Mouse (Mus musculus) frontal cortex, adult (tissue): ENCODE results near the gene Prmt3.

Source experiments
- ATAC-seq: cut with Nextera tagmentation; 2 replicates; pipeline ENCODE4 v1.9.2; 2017; ENCODE audit warnings: mild to moderate bottlenecking, moderate library complexity, mixed read lengths; ENCODE audit not compliant: low TSS enrichment

The Prmt3 gene

DNA sequence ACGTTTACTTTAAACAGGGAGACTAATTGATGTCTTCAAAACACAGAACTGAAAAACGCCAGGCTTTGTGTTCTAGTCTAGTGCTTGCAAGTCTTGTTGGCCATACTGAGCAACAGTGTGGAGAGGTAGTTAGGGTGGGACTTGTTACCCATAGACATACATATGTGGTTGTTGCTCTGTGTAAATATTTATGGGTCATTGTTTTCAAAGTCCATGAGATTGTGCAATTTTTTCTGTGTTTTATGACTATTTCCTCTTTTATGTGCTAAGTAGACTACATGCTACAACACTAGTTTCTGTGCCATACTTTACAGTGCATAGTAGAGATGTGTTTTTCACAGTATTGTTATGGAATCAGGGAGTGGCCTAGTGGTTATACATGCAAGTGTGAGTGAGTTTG, 16.2 kb downstream of the Prmt3 start:
- no peak for ATAC-seq

DNA sequence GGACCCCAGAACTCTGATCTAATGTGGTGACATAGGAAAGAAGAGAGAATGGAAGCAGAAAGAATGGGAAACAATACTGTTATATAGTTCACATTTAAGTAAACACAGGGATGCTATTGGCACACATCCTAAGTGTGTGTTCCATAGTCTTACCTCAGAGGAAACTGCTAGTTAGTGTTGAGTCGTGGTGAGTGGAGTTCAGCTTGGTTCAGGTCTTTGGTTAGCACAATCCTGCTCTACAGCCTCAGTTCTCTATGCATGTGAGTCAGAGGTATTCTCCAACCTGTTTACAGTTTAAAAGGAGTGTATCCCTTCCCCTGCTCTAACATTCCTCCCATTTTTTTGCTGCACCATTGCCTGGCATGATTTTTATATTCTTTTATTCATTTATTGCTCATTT, 19.0 kb downstream of the Prmt3 start:
- ATAC-seq = no peak

DNA sequence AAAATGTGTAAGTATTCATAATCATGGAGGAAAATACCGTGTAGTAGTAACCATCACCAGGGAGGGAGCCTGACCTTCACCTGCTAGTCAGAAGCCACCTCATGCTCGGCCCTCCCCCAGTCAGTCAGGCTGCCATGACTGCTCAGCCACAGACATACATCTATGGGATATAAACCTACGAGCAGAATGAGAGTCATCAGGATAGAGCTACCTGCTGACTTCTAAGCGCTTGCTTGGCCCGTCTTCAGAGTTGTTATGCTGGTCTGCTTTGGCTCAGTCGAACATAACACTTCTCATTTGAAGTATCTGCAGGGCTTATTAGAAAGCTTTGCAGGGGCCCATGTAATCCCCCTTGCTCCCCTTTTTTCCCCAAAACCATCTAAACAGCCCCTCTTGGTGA, 25.4 kb downstream of the Prmt3 start:
- ATAC-seq = no peak

DNA sequence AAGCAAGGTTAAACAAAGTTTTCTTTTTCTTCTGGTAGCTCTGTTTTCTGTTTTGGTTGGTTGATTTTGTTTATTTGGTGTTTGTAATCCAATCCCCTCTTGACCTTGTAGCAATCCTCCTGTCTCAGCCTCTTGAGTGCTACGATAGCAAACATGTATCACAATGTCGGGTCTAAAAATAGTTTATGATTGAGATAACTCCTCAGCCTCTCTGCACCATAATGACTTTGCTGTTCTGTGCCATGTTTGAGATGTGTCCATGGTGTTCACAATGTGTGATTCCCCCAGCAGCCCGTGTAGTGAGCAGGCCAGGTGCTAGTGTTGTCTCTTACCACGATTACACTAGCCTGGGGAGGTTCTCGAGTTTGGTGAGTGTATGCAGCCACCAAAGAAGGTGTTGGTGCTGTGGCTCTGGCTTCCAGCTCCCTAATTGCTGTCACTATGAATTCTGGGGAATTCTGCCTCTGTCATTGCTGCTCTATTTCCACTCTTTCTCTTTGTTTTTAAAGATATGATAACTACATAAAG, 26.6 kb downstream of the Prmt3 start:
- no peak for ATAC-seq

DNA sequence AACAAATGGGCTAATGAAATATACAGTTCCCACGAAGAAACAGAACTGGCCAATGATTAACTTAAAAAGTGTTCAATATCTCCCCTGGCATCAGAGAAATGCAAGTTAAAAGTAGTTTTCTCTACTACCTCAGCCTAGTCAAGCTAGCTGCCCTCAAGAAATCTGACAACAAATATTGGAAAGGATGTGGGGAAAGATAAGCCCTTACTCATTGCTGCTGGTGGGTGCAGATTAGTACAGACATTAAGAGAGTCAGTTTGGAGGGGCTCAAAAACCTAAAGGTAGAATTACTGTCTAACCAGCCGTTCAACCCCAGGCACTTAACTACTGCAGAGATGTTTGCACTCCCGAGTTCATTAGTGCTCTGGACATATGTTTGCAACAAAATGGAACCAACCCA, 27.5 kb downstream of the Prmt3 start:
- no peak for ATAC-seq

DNA sequence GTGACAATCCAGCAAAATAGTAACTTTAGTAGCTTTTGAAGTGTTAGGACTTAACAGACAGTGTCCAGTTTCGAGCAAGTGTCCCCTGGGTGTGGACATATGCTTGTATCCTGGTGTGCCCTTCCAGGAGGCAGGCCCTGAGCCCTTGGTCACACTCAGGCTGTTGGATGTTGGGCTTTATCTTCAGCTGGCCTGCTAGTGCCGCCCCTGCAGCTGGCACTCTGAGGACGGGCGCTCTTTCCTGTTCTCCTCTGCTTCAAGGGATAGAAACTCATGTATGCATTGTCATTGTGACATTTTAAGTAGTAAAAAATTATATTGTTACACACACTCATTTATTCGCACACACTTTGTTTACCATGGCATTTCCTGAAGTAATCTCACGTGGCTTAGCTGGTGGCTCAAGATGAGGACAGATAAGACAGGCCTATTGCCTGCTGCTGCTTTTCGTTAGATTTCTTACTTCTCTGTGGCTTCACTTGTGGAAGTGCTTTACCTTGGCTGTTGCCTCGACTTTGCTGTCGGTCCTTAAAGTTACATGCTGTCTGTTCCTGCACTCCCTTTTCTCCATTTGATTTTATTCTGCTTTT, 29.0 kb downstream of the Prmt3 start:
- ATAC-seq = no peak

GRCm38 (mm10) chr7:49807846-49808622, 29.9 kb downstream of the Prmt3 start:
- no peak for ATAC-seq

GRCm38 (mm10) chr7:49809100-49809499, 31.0 kb downstream of the Prmt3 start:
- no peak for ATAC-seq

DNA sequence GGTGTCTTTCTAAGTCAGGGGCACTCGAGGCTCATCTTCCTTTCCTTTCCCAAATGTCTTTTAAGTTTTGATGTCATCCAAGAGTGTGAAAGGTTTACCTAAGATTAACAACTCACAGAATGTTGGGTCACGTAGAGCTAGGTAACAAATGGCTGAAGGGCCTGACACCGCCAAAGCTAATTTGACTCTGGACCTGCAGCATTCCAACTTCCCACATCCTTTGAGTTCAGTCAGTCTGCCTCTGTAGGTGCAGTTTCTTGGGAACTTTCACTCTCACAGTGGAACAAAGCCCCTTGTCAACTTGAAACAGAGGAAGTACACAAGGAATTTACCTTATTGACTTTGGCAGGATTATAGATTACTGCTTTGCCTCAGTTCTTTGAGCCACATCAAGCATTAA, 31.4 kb downstream of the Prmt3 start:
- ATAC-seq = no peak

GRCm38 (mm10) chr7:49811346-49811745, 33.2 kb downstream of the Prmt3 start:
- ATAC-seq = peak; percentile 73

DNA sequence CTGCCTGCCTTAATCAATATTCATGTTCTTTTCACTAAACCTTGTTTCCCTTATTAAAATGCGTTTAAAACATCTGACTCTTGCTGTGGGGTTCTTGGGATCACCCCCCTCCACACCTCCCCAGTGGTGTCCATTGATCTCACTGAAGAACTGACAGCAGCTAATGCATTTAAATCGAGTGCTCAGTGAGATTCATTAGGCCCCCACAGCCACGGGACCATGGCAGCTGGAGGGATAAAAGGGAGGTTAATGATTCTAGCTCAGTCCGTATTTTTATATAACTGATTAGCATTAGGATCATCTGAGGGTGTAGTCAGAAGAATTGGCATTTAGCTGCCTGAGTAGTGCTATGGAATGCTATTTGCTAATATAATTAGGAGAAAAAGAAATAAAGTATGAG, 41.2 kb downstream of the Prmt3 start:
- no peak for ATAC-seq

DNA sequence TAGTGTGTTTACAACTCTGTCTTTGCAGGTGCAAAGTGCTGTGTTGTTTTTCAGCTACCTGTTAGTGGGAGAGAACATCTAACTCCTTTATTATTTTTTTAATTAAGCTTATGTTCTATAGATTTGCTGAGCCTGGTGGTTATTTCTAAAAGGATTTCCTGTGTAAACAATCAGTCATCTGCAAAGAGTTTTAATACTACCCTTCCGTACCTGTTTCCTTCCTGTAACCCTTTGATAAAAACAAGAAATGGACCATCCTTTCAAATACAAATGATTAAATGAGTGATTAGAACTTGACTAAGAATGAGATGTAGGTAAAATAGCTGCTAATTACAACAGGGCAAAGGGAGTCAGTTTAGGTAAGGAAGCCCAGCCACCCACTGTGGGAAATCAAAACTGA, 43.2 kb downstream of the Prmt3 start:
- ATAC-seq = no peak

DNA sequence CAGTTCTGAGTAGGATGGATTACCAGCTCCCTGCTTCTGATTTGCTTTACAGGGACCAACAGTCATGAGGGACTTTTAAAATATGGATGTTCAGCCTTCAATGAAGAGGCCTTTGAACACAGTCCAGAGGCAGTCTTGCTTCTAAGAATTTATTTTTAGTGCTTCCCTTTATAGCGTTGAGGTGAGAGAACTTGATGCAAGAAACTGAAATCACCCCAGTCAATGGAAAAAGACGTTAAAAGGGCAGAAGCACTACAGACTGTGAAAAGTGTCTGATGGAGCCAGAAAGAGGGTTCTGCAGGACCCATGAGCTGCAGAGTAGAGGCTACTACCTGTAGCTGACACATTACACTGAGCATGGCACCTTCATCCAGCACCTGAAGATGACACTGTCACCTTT, 43.9 kb downstream of the Prmt3 start:
- ATAC-seq = peak; percentile 38; the same call in 1 of the 2 replicates

DNA sequence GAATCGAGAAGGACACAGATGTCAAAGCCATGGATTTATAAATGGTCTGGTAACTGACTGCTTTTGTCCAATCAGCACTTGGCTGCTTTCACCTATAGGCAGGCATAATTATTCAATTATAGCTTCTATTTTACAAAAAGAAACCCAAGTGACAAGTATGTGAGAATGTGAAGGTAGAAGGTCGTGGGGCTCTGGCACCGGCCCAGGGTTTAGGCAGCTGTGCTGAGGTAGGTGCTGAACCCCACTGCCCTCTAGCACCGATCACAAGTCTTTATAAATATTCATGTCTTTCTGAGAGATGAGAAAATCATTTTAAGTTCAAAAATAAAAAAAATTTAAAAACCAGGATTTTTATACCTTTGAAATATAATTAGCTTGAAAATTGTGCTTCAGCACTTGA, 45.4 kb downstream of the Prmt3 start:
- ATAC-seq = no peak

DNA sequence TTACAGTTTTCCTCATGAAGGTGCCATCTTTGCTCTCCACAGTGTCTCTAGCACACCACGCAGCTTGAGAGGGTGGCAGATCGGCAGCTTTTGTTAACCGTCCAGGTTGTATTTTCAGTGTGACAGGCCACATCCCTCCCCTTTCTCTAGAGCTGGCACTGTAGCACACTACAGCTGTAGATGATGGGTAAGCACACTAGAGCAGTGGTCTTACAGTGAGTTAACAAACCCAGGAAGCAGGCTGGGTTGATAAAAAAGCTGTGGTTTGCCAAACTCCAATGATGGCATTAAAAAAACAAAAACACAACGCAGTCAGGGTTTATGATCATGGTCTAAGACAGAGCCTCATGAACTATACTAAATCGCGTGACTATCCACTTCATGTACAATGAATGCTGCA, 45.9 kb downstream of the Prmt3 start:
- no peak for ATAC-seq

GRCm38 (mm10) chr7:49824581-49824980, 46.4 kb downstream of the Prmt3 start:
- ATAC-seq = no peak

DNA sequence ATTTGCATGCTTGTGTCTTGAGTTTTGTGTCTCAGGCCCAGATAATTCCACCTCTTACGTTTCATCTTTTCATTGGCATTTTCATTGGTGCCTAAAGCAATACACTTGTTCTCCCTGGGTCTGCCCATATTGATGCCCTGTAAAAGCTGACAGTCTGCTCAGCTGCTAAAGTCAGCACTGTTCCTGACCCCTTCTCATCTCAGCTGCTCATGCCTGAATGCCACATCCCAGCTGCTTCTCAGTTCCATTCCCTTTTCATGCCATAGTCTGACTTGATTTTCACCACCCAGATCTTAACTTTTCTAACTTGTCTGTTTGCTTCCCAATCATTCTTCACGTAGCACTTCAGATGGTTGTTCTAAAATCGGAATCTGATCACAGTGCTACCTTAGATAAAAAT, 47.3 kb downstream of the Prmt3 start:
- ATAC-seq = no peak

GRCm38 (mm10) chr7:49827920-49828319, 49.8 kb downstream of the Prmt3 start:
- ATAC-seq = no peak

GRCm38 (mm10) chr7:49842366-49843282, 64.5 kb downstream of the Prmt3 start:
- ATAC-seq = peak; percentile 63

- no peak for ATAC-seq
Observed at GRCm38 (mm10) chr7:49843304-49843933, 65.3 kb downstream of the Prmt3 start.

- no peak for ATAC-seq
Observed at GRCm38 (mm10) chr7:49847939-49848338, 69.8 kb downstream of the Prmt3 start.
